Comparison of ENCODE assay signal across 13 mouse cellular contexts in the genomic region with DNA sequence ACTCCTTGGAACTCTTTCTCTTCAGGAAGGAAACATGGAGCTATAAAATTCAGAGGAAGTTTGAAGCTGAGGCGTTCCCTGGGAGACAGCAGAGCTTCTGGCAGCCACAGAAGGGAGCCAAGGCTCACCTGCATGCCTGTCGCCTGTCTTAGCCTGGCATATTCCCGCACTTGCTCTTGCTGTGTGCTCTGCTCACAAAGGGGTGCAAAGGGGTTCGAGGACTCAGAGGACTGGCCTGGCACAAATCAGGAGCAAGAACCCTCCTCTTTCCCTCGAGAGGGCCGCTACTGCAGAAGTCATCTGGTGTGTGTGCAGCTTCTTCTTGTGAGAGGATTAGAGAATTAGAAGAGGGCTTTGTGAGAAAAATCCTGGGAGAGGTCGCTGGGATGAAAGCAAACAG. TPM values are rescaled to one million over a fixed set of nuclear protein-coding genes. Genes with fewer than 3 reads are reported as not detected.
DNase-seq lines count a peak whose midpoint lies in the region; ATAC-seq and TF ChIP-seq lines count a peak whose summit lies in the region.
"Had no signal": no experiment of that assay in that cellular context is flagged by ENCODE, and none has a peak within 500 bp of the region (broad histone marks: within the 10 kb centered on the region; RNA-seq: fewer than 3 reads in every experiment).

No protein-coding gene starts in this region.

- no peak for TF ChIP-seq POLR2A in heart, adult 2 months (IDR thresholded peaks at IDR 0.05; ENCODE audit: insufficient read depth, low read depth, low read length)

- no peak overlapping the region for H3K9ac ChIP-seq in lung, embryonic 16.5 days (ENCODE audit: low read length)
- H3K9ac ChIP-seq in heart, adult 2 months (ENCODE audit: low read depth, low read length) = no peak overlapping the region
- H3K9ac ChIP-seq: heart, embryonic 15.5 days; liver, postnatal 0 days had no signal

- H3K4me1 ChIP-seq in lung, embryonic 16.5 days (replicated peaks; ENCODE audit: control insufficient read depth, insufficient read depth, low read length) = no peaks in the 10 kb centered on the region
- H3K4me1 ChIP-seq in heart, adult 2 months (ENCODE audit: control insufficient read depth, insufficient read depth, low read length) = no peaks in the 10 kb centered on the region; the same call in 1 of the 2 replicates
- H3K4me1 ChIP-seq: heart, embryonic 15.5 days had no signal

- intact Hi-C loops in heart, adult 2 months (cut with DNase I) = no loop called here

- peaks cover 2% of the 10 kb centered on the region; the same call in 1 of the 2 replicates for H3K27me3 ChIP-seq in lung, embryonic 16.5 days (ENCODE audit: control insufficient read depth, insufficient read depth, low read depth, low read length)
- no peaks in the 10 kb centered on the region for H3K27me3 ChIP-seq in heart, adult 2 months (ENCODE audit: control insufficient read depth, insufficient read depth, low read length)
- H3K27me3 ChIP-seq: heart, embryonic 15.5 days; Patski had no signal

- 29% methylated on average over 7 of the region's 7 CpGs for WGBS in lung, embryonic 16.5 days
- 44% methylated on average over 7 of the region's 7 CpGs for WGBS in heart, adult 2 months

- no peaks in the 10 kb centered on the region for H3K79me2 ChIP-seq in heart, adult 2 months (replicated peaks; ENCODE audit: control insufficient read depth, insufficient read depth, low read length)

- no peaks in the 10 kb centered on the region for H3K36me3 ChIP-seq in lung, embryonic 16.5 days (ENCODE audit: control insufficient read depth, insufficient read depth, low read length)
- H3K36me3 ChIP-seq in heart, adult 2 months (ENCODE audit: control insufficient read depth, insufficient read depth, low read length) = no peaks in the 10 kb centered on the region
- H3K36me3 ChIP-seq: heart, embryonic 15.5 days had no signal

- no peak for ATAC-seq in lung, embryonic 16.5 days (ENCODE audit: low read depth)
- ATAC-seq: liver, postnatal 0 days; Patski had no signal

- no peak overlapping the region for H3K4me3 ChIP-seq in lung, embryonic 16.5 days (ENCODE audit: low read length)
- H3K4me3 ChIP-seq in heart, adult 2 months = no peak overlapping the region
- H3K4me3 ChIP-seq: heart, embryonic 15.5 days had no signal

- peak overlapping the region; percentile 36 for H3K27ac ChIP-seq in lung, embryonic 16.5 days (ENCODE audit: low read length)
- no peak overlapping the region for H3K27ac ChIP-seq in heart, adult 2 months
- H3K27ac ChIP-seq: heart, embryonic 15.5 days had no signal

- no peaks in the 10 kb centered on the region for H3K9me3 ChIP-seq in lung, embryonic 16.5 days (ENCODE audit: control insufficient read depth, low read length)
- H3K9me3 ChIP-seq: heart, embryonic 15.5 days had no signal

- peak; percentile 7 to 13 for DNase-seq in cerebellum, postnatal 25 days
- DNase-seq in cerebellum, postnatal 4 days (ENCODE audit: low spot score in 2 of 2) = no peak
- no peak for DNase-seq in lung, postnatal 25 days (ENCODE audit: low spot score)
- DNase-seq in lung, postnatal 10 days = peak; percentile 11
- peak; percentile 8 for DNase-seq in retina, postnatal 7 days (ENCODE audit: low read depth, low spot score)
- no peak for DNase-seq in layer of hippocampus, adult 18-20 months (ENCODE audit: low spot score in 2 of 2)
- no peak for DNase-seq in heart, adult 2 months

- peak overlapping the region; percentile 25 for H3K4me2 ChIP-seq in lung, embryonic 16.5 days (ENCODE audit: low read depth, low read length)
- H3K4me2 ChIP-seq: heart, embryonic 15.5 days had no signal

- no peak for TF ChIP-seq CTCF in heart, adult 2 months (IDR thresholded peaks at IDR 0.05)

- no peak for TF ChIP-seq EP300 in heart, adult 2 months (IDR thresholded peaks at IDR 0.05; ENCODE audit: insufficient read depth, low read depth, low read length)

RNA-seq across cellular contexts. Expression of gene 4933400A11Rik, which starts 48.3 kb away (rescaled TPM):
- polyA plus RNA-seq in lung, embryonic 16.5 days (2015; fragmentation: Nextera tagmentation; extraction: Ambion mirVana) = not detected in 2 replicates
- total RNA-seq in layer of hippocampus, adult 18-20 months (2021) = not detected
- total RNA-seq in heart, adult 2 months (2021) = not detected
- not detected in 2 replicates for polyA plus RNA-seq in heart, adult 2 months (2012; rRNA removed)
- total RNA-seq: left cerebral cortex, postnatal 14 days had no signal
- polyA plus RNA-seq: brain, embryonic 14.5 days; liver, postnatal 0 days; Patski had no signal

Comparison
In these comparisons a context has a peak if more than half of its experiments do, and no peak if none do; other contexts are left out.
1. DNase-seq: peak in cerebellum, postnatal 25 days (2 of 2), lung, postnatal 10 days (single experiment) and retina, postnatal 7 days (single experiment); none in cerebellum, postnatal 4 days (0 of 2), lung, postnatal 25 days (single experiment), layer of hippocampus, adult 18-20 months (0 of 2) and heart, adult 2 months (0 of 2).